Mouse (Mus musculus) liver, embryonic 14.5 days (tissue): ENCODE measurements around the gene Chd9.

Source experiments
- CTCF ChIP-seq: IDR thresholded peaks from 2 replicates; pipeline ENCODE4 v1.5.1; 2016; ENCODE audit warnings: antibody characterized with exemption, low read depth, control low read depth
- EP300 ChIP-seq: IDR thresholded peaks from 2 replicates; pipeline ENCODE4 v1.6.1; 2016; ENCODE audit warnings: antibody characterized with exemption, low read depth

DNA sequence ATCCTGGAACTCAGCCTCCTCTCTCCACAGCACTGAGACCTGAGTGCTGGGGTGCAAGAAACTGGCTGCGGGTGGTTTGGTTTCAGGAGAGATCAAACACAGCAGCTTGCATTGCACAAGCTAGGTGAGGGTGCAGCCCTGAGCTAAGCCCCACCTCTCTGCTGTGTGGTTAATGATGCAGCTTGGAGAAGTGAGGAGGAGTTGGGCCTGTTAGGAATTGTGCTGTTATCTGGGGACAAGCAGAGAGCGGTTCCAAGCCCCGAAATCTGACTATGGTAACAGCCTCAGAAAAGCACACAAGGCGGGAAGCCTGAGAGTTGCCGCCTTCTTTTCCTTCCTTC is 64.4 kb downstream of the Chd9 start:
- TF ChIP-seq CTCF = no peak
- TF ChIP-seq EP300 = no peak
